Mouse (Mus musculus): Measurements from ENCODE around the gene Dpp6. TPM values are rescaled to one million over a fixed set of nuclear protein-coding genes. Genes with fewer than 3 reads are reported as not detected.

Dpp6 gene
- polyA plus RNA-seq, 1 experiment from 2014 or later, result 2.4 TPM

DNA sequence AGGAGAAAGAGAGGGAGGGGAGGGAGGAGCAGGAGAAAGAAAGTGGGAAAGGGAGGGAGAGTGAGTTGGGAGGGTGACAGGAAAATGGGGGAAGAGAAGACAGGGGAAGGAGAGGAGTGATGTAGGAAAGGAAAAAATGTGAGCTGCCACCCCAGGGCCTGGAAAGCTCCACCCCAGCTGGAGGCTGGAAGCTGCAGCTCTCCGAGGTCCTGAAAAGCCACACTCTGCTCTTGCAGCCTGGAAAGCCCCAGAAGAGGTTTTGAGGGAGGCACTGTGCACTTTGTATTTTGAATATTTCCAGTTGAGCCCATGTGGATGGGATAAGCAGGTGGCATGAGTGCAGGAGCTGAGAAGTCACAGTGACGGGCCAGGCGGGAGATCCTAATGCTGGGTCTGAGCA is 77.3 kb downstream of the Dpp6 start:
- Histone ChIP-seq H3K27ac (ENCODE audit: low read length) (no peak overlapping the region), H3K36me3 (ENCODE audit: control insufficient read depth, insufficient read depth, low read length) (no peaks in the 10 kb centered on the region), H3K27me3 (ENCODE audit: control insufficient read depth, insufficient read depth, low read length) (no peaks in the 10 kb centered on the region), H3K4me1 (ENCODE audit: control insufficient read depth, insufficient read depth, low read length) (no peaks in the 10 kb centered on the region), H3K9ac (ENCODE audit: low read length) (no peak overlapping the region), H3K4me3 (replicated peaks; ENCODE audit: low read length) (no peak overlapping the region), H3K4me2 (ENCODE audit: low read depth, low read length) (no peak overlapping the region), H3K9me3 (replicated peaks; ENCODE audit: control insufficient read depth, low read length) (no peaks in the 10 kb centered on the region)
- ATAC-seq (ENCODE audit: insufficient read depth, low FRiP score), result no peak
- WGBS, result 17% methylated on average over 3 of the region's 3 CpGs

DNA sequence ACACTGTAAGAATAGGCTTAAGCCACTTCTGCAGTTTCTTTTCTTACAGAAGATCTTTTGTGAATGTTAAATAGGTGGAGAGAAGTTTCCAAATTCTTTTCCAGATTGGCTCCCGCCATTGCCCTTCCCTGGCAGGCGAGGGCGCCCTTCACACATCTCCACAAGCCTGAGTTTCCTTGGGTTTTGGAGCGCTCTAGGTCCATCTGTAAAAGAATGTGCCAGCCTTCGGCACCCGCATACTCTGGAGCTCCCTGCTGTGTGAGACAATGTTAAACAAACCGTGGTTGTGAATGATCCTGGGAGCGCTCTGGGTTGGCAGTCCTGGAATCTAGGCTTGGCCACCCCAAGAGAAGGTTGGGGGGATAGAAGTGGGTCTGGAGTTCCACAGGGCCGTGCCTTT is 86.8 kb downstream of the Dpp6 start:
- Histone ChIP-seq H3K36me3 (ENCODE audit: control insufficient read depth, insufficient read depth, low read length) (no peaks in the 10 kb centered on the region), H3K4me3 (replicated peaks; ENCODE audit: low read length) (no peak overlapping the region), H3K9me3 (replicated peaks; ENCODE audit: control insufficient read depth, low read length) (no peaks in the 10 kb centered on the region), H3K9ac (ENCODE audit: low read length) (no peak overlapping the region), H3K27me3 (ENCODE audit: control insufficient read depth, insufficient read depth, low read length) (no peaks in the 10 kb centered on the region), H3K4me1 (ENCODE audit: control insufficient read depth, insufficient read depth, low read length) (no peaks in the 10 kb centered on the region), H3K4me2 (ENCODE audit: low read depth, low read length) (no peak overlapping the region), H3K27ac (ENCODE audit: low read length) (no peak overlapping the region)
- 5% methylated on average over 9 of the region's 9 CpGs for WGBS
- ATAC-seq (ENCODE audit: insufficient read depth, low FRiP score), result peak; percentile 38

DNA sequence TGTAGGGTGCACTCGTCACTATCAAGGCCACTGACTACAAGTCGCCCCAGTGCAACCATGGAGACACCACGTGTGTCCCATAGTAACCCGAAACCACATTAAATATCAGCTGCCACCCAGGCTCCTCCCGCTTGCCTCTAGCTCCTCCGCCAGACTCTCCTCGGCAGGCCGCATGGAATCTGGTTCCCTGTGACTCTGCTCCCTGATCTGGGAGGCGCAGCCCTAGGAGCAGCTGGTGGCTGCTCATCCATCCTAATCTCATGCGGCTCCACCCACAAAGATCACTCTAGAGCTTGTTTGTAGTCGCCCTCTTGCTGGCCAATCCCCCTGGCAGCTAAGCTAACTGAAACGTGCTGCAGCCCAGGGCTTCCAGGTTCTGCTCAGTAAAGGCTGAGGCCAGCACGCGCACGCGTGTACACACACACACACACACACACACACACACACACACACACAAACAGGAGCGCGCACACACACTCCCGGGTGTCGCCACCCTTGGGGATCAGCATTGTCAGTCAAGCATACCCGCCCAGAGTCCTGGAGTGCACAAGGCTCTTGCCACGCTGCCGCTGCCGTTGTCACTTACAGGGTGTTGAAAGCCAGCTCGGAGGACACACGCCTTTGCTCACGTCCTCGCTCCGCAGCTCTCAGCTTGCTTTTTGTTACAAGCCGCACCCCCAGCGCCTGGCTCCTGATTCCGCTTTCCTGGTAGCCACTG is 87.5 kb downstream of the Dpp6 start:
- under 1% methylated on average over 32 of the region's 32 CpGs for WGBS

DNA sequence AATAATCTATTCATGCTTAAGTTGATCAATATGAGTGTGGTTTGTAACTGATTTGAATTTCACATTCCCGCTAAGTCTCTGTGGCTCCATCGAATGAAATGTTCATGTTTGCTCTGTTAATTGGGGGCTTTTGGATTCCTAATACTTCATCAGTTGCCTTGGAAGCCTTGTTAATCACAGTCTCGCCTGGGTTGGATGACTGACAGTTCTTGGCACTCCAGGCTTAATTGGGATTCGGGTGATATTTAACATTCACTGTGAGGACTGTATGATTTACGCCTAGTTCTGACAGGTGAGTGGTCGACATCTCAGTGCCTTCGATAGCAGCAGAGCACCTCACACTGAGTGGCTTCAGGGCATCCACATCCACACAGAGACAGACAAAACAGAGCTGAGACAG is 90.1 kb downstream of the Dpp6 start:
- Histone ChIP-seq H3K4me1 (ENCODE audit: control insufficient read depth, insufficient read depth, low read length) (no peaks in the 10 kb centered on the region), H3K36me3 (ENCODE audit: control insufficient read depth, insufficient read depth, low read length) (no peaks in the 10 kb centered on the region), H3K27me3 (ENCODE audit: control insufficient read depth, insufficient read depth, low read length) (no peaks in the 10 kb centered on the region), H3K9me3 (replicated peaks; ENCODE audit: control insufficient read depth, low read length) (no peaks in the 10 kb centered on the region), H3K4me3 (replicated peaks; ENCODE audit: low read length) (no peak overlapping the region), H3K4me2 (ENCODE audit: low read depth, low read length) (no peak overlapping the region), H3K27ac (ENCODE audit: low read length) (no peak overlapping the region), H3K9ac (ENCODE audit: low read length) (no peak overlapping the region)
- ATAC-seq (ENCODE audit: insufficient read depth, low FRiP score), result no peak
- WGBS, result 77% methylated on average over 7 of the region's 7 CpGs

More for the DNA sequence above, 87.5 kb downstream of the Dpp6 start:
- H3K27ac ChIP-seq (ENCODE audit: low read length), result no peak overlapping the region
- H3K9ac ChIP-seq (ENCODE audit: low read length), result peak overlapping the region; percentile 27; the same call in 1 of the 2 replicates
- ATAC-seq (ENCODE audit: insufficient read depth, low FRiP score), result peak; percentile 80
- peak overlapping the region; percentile 47 for H3K4me2 ChIP-seq (ENCODE audit: low read depth, low read length)
- no peaks in the 10 kb centered on the region for H3K36me3 ChIP-seq (ENCODE audit: control insufficient read depth, insufficient read depth, low read length)
- H3K4me3 ChIP-seq (replicated peaks; ENCODE audit: low read length), result peak overlapping the region; percentile 28
- no peaks in the 10 kb centered on the region for H3K4me1 ChIP-seq (ENCODE audit: control insufficient read depth, insufficient read depth, low read length)
- H3K27me3 ChIP-seq (ENCODE audit: control insufficient read depth, insufficient read depth, low read length), result no peaks in the 10 kb centered on the region
- no peaks in the 10 kb centered on the region for H3K9me3 ChIP-seq (replicated peaks; ENCODE audit: control insufficient read depth, low read length)

DNA sequence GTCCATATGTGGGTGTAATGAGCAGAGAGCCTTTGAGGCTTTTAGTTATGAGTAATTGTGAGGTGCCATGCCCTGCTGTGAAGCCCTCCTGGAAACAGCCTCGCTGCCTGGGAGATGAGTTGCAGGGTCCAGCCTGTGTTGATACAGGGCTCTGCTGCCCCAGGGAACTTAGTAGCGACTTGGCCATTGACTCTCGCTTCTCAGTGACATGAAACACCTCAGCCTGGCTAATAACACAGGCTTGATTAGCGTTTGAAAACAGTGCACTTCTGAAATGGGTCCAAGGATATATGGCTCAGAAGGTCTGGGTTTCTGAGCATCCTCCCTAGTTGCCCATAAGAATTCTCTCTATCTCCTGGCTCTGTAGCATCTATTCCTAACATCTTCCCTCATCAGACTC is 91.6 kb downstream of the Dpp6 start:
- WGBS, result 51% methylated on average over 4 of the region's 4 CpGs

DNA sequence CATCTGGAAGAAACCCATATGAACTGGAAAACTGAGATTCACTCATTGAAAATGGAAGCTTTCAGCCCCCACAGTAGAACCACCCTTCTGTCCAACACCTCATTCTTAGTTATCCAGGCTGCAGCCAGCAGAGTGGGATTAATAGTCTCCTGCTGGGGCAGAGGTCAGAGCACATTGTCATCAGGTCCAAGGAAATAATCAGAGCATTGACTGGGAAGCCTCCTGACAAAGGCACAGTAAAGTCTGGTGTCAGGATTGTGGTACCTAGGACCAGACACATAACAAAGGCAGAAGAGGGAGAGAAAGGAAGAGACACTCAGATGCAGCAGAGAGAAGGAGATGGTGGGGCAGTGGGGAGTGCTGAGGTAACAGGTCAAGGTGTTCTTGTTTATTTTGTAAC is 93.3 kb downstream of the Dpp6 start:
- Histone ChIP-seq H3K4me2 (ENCODE audit: low read depth, low read length) (no peak overlapping the region), H3K4me3 (replicated peaks; ENCODE audit: low read length) (no peak overlapping the region), H3K27me3 (ENCODE audit: control insufficient read depth, insufficient read depth, low read length) (no peaks in the 10 kb centered on the region), H3K4me1 (ENCODE audit: control insufficient read depth, insufficient read depth, low read length) (no peaks in the 10 kb centered on the region), H3K27ac (ENCODE audit: low read length) (no peak overlapping the region), H3K36me3 (ENCODE audit: control insufficient read depth, insufficient read depth, low read length) (no peaks in the 10 kb centered on the region), H3K9me3 (replicated peaks; ENCODE audit: control insufficient read depth, low read length) (no peaks in the 10 kb centered on the region), H3K9ac (ENCODE audit: low read length) (no peak overlapping the region)
- no peak for ATAC-seq (ENCODE audit: insufficient read depth, low FRiP score)

More for the DNA sequence above, 91.6 kb downstream of the Dpp6 start:
- Histone ChIP-seq H3K27ac (ENCODE audit: low read length) (no peak overlapping the region), H3K9ac (ENCODE audit: low read length) (no peak overlapping the region), H3K36me3 (ENCODE audit: control insufficient read depth, insufficient read depth, low read length) (no peaks in the 10 kb centered on the region), H3K4me2 (ENCODE audit: low read depth, low read length) (no peak overlapping the region), H3K27me3 (ENCODE audit: control insufficient read depth, insufficient read depth, low read length) (no peaks in the 10 kb centered on the region), H3K4me1 (ENCODE audit: control insufficient read depth, insufficient read depth, low read length) (no peaks in the 10 kb centered on the region), H3K4me3 (replicated peaks; ENCODE audit: low read length) (no peak overlapping the region), H3K9me3 (replicated peaks; ENCODE audit: control insufficient read depth, low read length) (no peaks in the 10 kb centered on the region)
- no peak for ATAC-seq (ENCODE audit: insufficient read depth, low FRiP score)

DNA sequence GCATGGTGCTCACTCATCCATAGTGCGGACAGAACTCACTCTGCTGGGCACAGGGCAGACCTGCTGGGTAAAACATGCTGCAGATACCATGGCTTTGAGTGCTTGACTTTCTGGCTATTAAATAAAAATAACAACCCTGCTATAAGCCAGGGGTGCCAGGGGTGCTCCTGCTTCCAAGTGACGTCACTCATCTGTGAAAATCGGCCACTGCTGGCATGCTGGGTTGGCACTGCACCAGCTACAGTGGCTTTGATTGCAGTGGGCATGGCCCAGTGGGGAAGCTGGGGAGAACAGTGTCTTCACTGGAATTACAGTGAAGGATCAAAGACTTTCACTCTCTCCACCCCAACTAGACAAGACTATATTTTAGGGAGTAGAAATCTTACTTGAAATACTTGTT is 95.0 kb downstream of the Dpp6 start:
- Histone ChIP-seq H3K4me1 (ENCODE audit: control insufficient read depth, insufficient read depth, low read length) (no peaks in the 10 kb centered on the region), H3K27ac (ENCODE audit: low read length) (no peak overlapping the region), H3K27me3 (ENCODE audit: control insufficient read depth, insufficient read depth, low read length) (no peaks in the 10 kb centered on the region), H3K36me3 (ENCODE audit: control insufficient read depth, insufficient read depth, low read length) (no peaks in the 10 kb centered on the region), H3K9ac (ENCODE audit: low read length) (no peak overlapping the region), H3K9me3 (replicated peaks; ENCODE audit: control insufficient read depth, low read length) (no peaks in the 10 kb centered on the region), H3K4me2 (ENCODE audit: low read depth, low read length) (no peak overlapping the region), H3K4me3 (replicated peaks; ENCODE audit: low read length) (no peak overlapping the region)
- ATAC-seq (ENCODE audit: insufficient read depth, low FRiP score), result no peak
- WGBS, result 84% methylated on average over 3 of the region's 3 CpGs

DNA sequence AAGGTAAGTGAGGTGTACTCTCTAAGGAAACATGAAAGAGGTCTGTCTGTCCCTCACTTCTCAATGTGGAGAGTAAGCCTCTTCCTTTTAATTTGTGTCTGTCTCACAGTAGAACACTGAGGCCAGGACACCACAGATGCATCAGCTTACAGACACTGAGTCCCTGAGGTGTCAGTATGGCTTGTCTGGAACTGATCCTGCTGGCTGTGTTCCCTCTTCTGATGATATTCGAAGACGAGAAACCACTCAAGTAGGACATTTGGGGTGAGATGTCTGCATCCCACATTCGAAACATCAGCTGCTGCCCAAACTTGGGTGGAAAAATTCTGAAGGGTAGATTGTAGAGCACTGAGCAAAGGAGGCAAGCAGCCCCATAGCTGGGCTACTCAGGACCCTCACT is 101.8 kb downstream of the Dpp6 start:
- no peaks in the 10 kb centered on the region for H3K36me3 ChIP-seq (ENCODE audit: control insufficient read depth, insufficient read depth, low read length)
- no peak overlapping the region for H3K4me3 ChIP-seq (replicated peaks; ENCODE audit: low read length)
- no peak overlapping the region for H3K27ac ChIP-seq (ENCODE audit: low read length)
- ATAC-seq (ENCODE audit: insufficient read depth, low FRiP score), result no peak
- H3K9me3 ChIP-seq (replicated peaks; ENCODE audit: control insufficient read depth, low read length), result no peaks in the 10 kb centered on the region
- H3K4me1 ChIP-seq (ENCODE audit: control insufficient read depth, insufficient read depth, low read length), result no peaks in the 10 kb centered on the region
- 79% methylated on average over 3 of the region's 3 CpGs for WGBS
- no peaks in the 10 kb centered on the region for H3K27me3 ChIP-seq (ENCODE audit: control insufficient read depth, insufficient read depth, low read length)
- H3K4me2 ChIP-seq (ENCODE audit: low read depth, low read length), result no peak overlapping the region
- H3K9ac ChIP-seq (ENCODE audit: low read length), result no peak overlapping the region

DNA sequence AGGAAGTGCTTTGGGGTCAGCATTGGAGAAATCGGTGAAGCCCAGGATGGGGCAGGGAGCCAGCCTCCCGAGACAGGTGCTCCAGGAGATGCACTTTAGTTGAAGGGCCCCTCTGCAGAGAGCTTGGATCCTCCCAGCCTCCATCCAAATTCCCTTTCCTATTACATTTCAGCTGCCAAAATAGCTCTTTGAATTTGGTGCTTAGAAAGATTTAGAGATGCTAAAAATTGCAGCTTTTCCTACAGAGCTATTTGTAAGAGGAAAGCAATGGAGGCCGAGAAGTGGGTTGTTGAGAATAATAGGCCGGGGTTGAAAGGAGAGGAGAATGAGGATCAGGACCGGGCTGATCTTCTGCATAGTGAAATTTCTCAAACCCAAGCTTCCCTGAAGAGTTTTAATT is 107.5 kb downstream of the Dpp6 start:
- Histone ChIP-seq H3K4me2 (ENCODE audit: low read depth, low read length) (no peak overlapping the region), H3K36me3 (ENCODE audit: control insufficient read depth, insufficient read depth, low read length) (no peaks in the 10 kb centered on the region), H3K27ac (ENCODE audit: low read length) (no peak overlapping the region), H3K27me3 (ENCODE audit: control insufficient read depth, insufficient read depth, low read length) (no peaks in the 10 kb centered on the region), H3K4me3 (replicated peaks; ENCODE audit: low read length) (no peak overlapping the region), H3K9ac (ENCODE audit: low read length) (no peak overlapping the region), H3K4me1 (ENCODE audit: control insufficient read depth, insufficient read depth, low read length) (no peaks in the 10 kb centered on the region), H3K9me3 (replicated peaks; ENCODE audit: control insufficient read depth, low read length) (no peaks in the 10 kb centered on the region)
- WGBS, result 81% methylated on average over 5 of the region's 5 CpGs
- no peak for ATAC-seq (ENCODE audit: insufficient read depth, low FRiP score)
